Mouse (Mus musculus): Measurements from ENCODE around the gene Cyp4b1.

DNA sequence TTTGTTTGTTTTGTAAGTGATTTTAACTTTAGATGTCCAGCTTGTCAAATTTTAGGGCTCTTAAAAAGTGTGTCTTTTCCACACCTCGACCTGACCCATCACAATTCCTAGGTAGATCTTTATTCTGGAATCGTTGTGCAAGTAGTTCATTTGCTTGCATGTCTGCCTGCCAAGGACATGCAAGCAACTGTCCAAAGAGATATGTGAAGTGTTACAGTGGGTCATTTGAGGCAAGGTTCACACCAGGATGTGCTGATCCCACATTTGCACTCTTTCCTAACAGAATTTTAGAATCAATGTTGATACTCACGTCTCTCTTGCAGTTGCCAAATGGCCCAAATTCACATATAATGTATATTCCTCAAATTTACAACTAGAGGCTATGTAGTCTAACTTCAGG, 72.3 kb downstream of the Cyp4b1 start:
- TF ChIP-seq POLR2A (IDR thresholded peaks at IDR 0.05; ENCODE audit: low read depth, low read length): no peak
- no peak for TF ChIP-seq CTCF (conservative IDR thresholded peaks at IDR 0.05; ENCODE audit: insufficient read depth, insufficient read length, low read depth, low read length)
